Mouse (Mus musculus): ENCODE measurements around the gene Grb10. TPM values are rescaled to one million over a fixed set of nuclear protein-coding genes. Genes with fewer than 3 reads are reported as not detected.
A peak's percentile ranks its signal among the peaks of the same experiment; 100 is the strongest.

Grb10 gene
- polyA plus RNA-seq, 2 experiments = 43.2 to 91.5 TPM

DNA sequence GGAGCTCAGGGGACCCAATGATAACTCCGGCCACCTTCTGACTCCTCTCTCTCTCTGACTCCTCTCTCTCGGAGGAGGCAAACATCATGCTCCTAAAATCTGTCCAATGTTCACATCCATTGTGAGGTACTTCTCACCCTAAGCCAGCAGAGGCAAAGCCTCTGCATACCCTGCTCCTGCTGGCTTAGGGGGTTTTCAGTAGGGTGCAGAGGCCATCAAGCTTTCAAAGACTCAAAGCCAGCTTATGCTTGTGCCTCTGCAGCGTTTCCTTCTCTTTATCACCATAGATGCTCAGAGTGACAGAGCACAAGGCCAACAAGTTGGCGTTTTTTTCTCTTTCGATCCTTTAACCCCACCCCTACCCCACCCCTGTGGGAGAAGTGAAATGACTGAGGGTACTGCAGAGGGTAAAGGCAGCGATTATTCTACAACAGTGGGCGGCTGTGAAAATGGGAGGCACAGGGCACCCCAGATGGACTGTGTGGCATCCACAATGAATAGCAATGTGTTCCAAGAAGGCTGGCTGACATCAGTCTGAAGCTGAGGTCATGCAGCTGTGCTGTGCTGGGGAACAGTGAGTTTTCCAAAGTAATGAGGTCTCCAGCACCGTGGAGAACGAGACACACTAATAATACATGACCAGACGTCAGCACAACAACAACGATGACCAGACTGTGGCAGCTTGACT is 106.2 kb downstream of the Grb10 start:
- Histone ChIP-seq H3K4me2 (ENCODE audit: low read depth) (no peak overlapping the region), H3K4me1 (replicated peaks; ENCODE audit: control insufficient read depth in 2 of 2, insufficient read depth in 2 of 2, low read length in 1 of 2) (peaks cover 0 to 6% of the 10 kb centered on the region in 2 experiments; a peak in 1 of 4 replicates), H3K9ac (replicated peaks) (no peak overlapping the region), H3K9me3 (ENCODE audit: control insufficient read depth, low read length) (no peaks in the 10 kb centered on the region), H3K4me3 (ENCODE audit: insufficient read depth in 1 of 2, low read depth in 2 of 2, low read length in 2 of 2) (no peak overlapping the region), H3K36me3 (replicated peaks; ENCODE audit: control insufficient read depth, insufficient read depth, low read depth) (peaks cover 5% of the 10 kb centered on the region; the same call in 1 of the 2 replicates), H3K27ac (no peak overlapping the region), H3K27me3 (ENCODE audit: control insufficient read depth, insufficient read depth, low read length) (no peaks in the 10 kb centered on the region)
- TF ChIP-seq CTCF (IDR thresholded peaks at IDR 0.05; ENCODE audit: low read depth) (no peak), EP300 (IDR thresholded peaks at IDR 0.05; ENCODE audit: low read depth) (no peak)
- DNase-seq (ENCODE audit: low read depth in 3 of 3, low spot score in 3 of 3) (no peak), ATAC-seq (ENCODE audit: insufficient read depth) (no peak)
- WGBS (ENCODE audit: insufficient replicate concordance) = 61% methylated on average over 11 of the region's 11 CpGs

DNA sequence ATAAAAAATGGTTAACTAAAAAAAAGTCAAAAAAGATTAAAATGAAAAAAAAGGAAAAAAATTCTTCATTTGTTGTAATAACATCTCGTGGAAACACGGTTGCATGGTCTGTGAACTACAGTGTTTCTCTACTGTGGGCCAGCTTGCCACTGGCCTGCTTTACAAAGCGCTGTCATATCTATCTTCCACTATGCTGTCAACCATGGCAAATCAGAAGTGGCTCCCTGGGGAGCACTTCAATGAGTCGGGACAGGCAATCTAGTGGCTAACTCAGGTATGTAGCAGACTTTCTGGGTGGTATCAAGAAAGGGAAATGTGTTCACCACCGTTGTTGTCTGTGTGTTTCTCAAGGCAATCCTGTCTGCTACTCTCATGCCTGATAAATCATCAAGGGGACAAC is 106.8 kb downstream of the Grb10 start:
- Histone ChIP-seq H3K9ac (replicated peaks) (no peak overlapping the region), H3K4me1 (replicated peaks; ENCODE audit: control insufficient read depth in 2 of 2, insufficient read depth in 2 of 2, low read length in 1 of 2) (peaks cover 0 to 6% of the 10 kb centered on the region in 2 experiments; a peak in 1 of 4 replicates), H3K4me3 (ENCODE audit: insufficient read depth in 1 of 2, low read depth in 2 of 2, low read length in 2 of 2) (no peak overlapping the region), H3K27me3 (ENCODE audit: control insufficient read depth, insufficient read depth, low read length) (no peaks in the 10 kb centered on the region), H3K4me2 (ENCODE audit: low read depth) (no peak overlapping the region), H3K9me3 (ENCODE audit: control insufficient read depth, low read length) (no peaks in the 10 kb centered on the region), H3K36me3 (replicated peaks; ENCODE audit: control insufficient read depth, insufficient read depth, low read depth) (peaks cover 5% of the 10 kb centered on the region; the same call in 1 of the 2 replicates), H3K27ac (no peak overlapping the region)
- 71% methylated on average over 5 of the region's 5 CpGs for WGBS (ENCODE audit: insufficient replicate concordance)
- DNase-seq (ENCODE audit: low read depth in 3 of 3, low spot score in 3 of 3) (no peak), ATAC-seq (ENCODE audit: insufficient read depth) (no peak)
- TF ChIP-seq EP300 (IDR thresholded peaks at IDR 0.05; ENCODE audit: low read depth) = no peak
- TF ChIP-seq CTCF (IDR thresholded peaks at IDR 0.05; ENCODE audit: low read depth) = no peak

DNA sequence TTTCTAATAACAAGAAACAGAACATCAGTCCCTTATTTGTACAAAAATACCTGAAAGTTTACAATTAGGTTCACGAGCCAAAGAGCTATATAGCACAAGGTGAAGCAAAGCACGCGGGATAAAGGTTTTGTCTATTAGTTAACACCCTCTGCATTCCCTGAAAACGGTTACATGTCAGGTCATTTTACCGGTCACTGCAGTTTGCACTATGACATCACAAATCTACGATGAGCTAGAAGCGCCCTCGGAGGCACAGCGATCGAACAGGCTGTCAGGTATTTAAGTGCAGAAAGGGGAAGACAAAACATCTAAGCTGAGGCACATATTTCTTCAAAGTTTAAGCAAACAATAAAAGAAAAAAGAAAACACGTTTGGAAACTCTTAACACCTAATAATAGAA is 108.0 kb downstream of the Grb10 start:
- TF ChIP-seq EP300 (IDR thresholded peaks at IDR 0.05; ENCODE audit: low read depth) (no peak), CTCF (IDR thresholded peaks at IDR 0.05; ENCODE audit: low read depth) (no peak)
- DNase-seq (ENCODE audit: low read depth in 3 of 3, low spot score in 3 of 3) (no peak), ATAC-seq (ENCODE audit: insufficient read depth) (no peak)
- Histone ChIP-seq H3K9me3 (ENCODE audit: control insufficient read depth, low read length) (no peaks in the 10 kb centered on the region), H3K4me1 (replicated peaks; ENCODE audit: control insufficient read depth in 2 of 2, insufficient read depth in 2 of 2, low read length in 1 of 2) (peaks cover 0 to 6% of the 10 kb centered on the region in 2 experiments; a peak in 1 of 4 replicates), H3K27me3 (ENCODE audit: control insufficient read depth, insufficient read depth, low read length) (no peaks in the 10 kb centered on the region), H3K9ac (replicated peaks) (no peak overlapping the region), H3K36me3 (replicated peaks; ENCODE audit: control insufficient read depth, insufficient read depth, low read depth) (peaks cover 2% of the 10 kb centered on the region; the same call in 1 of the 2 replicates), H3K4me3 (ENCODE audit: insufficient read depth in 1 of 2, low read depth in 2 of 2, low read length in 2 of 2) (no peak overlapping the region), H3K4me2 (ENCODE audit: low read depth) (no peak overlapping the region), H3K27ac (no peak overlapping the region)
- 77% methylated on average over 11 of the region's 11 CpGs for WGBS (ENCODE audit: insufficient replicate concordance)

DNA sequence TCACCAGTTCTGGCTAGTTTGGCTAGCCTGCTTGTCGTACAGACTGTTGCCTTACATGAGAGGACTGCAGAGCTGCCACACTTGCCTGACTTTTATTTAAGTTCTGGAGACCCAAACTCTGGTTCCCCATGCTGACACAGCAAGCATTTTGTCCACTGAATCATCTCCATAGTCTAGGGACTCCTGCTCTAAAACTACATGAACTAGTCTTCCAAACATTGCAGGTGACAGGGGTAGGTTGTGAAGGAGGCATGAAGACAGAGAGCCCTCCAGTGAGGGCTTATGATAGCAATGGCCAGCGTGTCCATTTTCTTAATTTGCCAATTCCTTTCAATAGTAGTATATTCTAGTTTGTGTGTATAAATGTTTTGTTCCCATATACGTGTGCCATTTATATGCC is 109.4 kb downstream of the Grb10 start:
- H3K27me3 ChIP-seq (ENCODE audit: control insufficient read depth, insufficient read depth, low read length) = no peaks in the 10 kb centered on the region
- no peak overlapping the region for H3K27ac ChIP-seq

DNA sequence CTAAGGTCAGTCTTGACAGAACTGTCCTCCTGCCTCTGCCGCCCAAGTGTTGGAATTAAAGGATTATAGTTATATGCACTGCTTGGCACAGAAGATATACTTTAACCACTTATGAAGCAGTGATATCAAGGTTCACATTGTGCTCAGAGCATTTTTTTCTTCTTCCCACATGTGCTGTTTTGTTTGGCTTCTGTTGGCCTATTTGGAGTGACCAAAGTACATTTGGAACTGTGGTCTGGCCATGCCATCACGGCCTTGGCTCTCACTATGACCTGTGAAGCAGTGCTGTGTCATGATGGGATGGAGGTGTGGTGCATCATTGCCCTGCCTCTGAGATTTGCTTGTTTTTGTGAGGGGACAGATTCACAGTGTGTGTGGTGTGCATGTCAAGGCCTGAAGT is 109.9 kb downstream of the Grb10 start:
- no peaks in the 10 kb centered on the region; the same call in 1 of the 2 replicates for H3K36me3 ChIP-seq (replicated peaks; ENCODE audit: control insufficient read depth, insufficient read depth, low read depth)
- TF ChIP-seq CTCF (IDR thresholded peaks at IDR 0.05; ENCODE audit: low read depth) (no peak), EP300 (IDR thresholded peaks at IDR 0.05; ENCODE audit: low read depth) (no peak)
- no peak overlapping the region for H3K4me2 ChIP-seq (ENCODE audit: low read depth)
- peaks cover 5 to 10% of the 10 kb centered on the region in 2 experiments for H3K4me1 ChIP-seq (replicated peaks; ENCODE audit: control insufficient read depth in 2 of 2, insufficient read depth in 2 of 2, low read length in 1 of 2)
- ATAC-seq (ENCODE audit: insufficient read depth) (peak; percentile 37; the same call in 1 of the 2 replicates), DNase-seq (ENCODE audit: low read depth in 3 of 3, low spot score in 3 of 3) (no peak)
- no peaks in the 10 kb centered on the region for H3K9me3 ChIP-seq (ENCODE audit: control insufficient read depth, low read length)
- H3K9ac ChIP-seq (replicated peaks) = no peak overlapping the region
- H3K27ac ChIP-seq = no peak overlapping the region
- 75% methylated on average over 2 of the region's 2 CpGs for WGBS (ENCODE audit: insufficient replicate concordance)
- no peak overlapping the region for H3K4me3 ChIP-seq (ENCODE audit: insufficient read depth in 1 of 2, low read depth in 2 of 2, low read length in 2 of 2)
- no peaks in the 10 kb centered on the region for H3K27me3 ChIP-seq (ENCODE audit: control insufficient read depth, insufficient read depth, low read length)

More for the DNA sequence above, 109.4 kb downstream of the Grb10 start:
- WGBS (ENCODE audit: insufficient replicate concordance) = 66% methylated on average over 3 of the region's 3 CpGs
- ATAC-seq (ENCODE audit: insufficient read depth) (no peak), DNase-seq (ENCODE audit: low read depth in 3 of 3, low spot score in 3 of 3) (no peak)
- Histone ChIP-seq H3K4me1 (replicated peaks; ENCODE audit: control insufficient read depth in 2 of 2, insufficient read depth in 2 of 2, low read length in 1 of 2) (peaks cover under 1 to 7% of the 10 kb centered on the region in 2 experiments; a peak in 3 of 4 replicates), H3K4me2 (ENCODE audit: low read depth) (no peak overlapping the region), H3K9ac (replicated peaks) (no peak overlapping the region), H3K4me3 (ENCODE audit: insufficient read depth in 1 of 2, low read depth in 2 of 2, low read length in 2 of 2) (no peak overlapping the region), H3K36me3 (replicated peaks; ENCODE audit: control insufficient read depth, insufficient read depth, low read depth) (peaks cover 2% of the 10 kb centered on the region; the same call in 1 of the 2 replicates), H3K9me3 (ENCODE audit: control insufficient read depth, low read length) (no peaks in the 10 kb centered on the region)
- TF ChIP-seq EP300 (IDR thresholded peaks at IDR 0.05; ENCODE audit: low read depth) (no peak), CTCF (IDR thresholded peaks at IDR 0.05; ENCODE audit: low read depth) (no peak)
